Mouse (Mus musculus) limb, embryonic 11.5 days (tissue): ENCODE results near the gene Gpr62. TPM values are rescaled to one million over a fixed set of nuclear protein-coding genes. Genes with fewer than 3 reads are reported as not detected.

Source experiments
- ATAC-seq: fragments of 200-750 bp; cut with Nextera tagmentation; 2 replicates; pipeline ENCODE4 v1.8.0; 2017; ENCODE audit warnings: low read depth; ENCODE audit not compliant: insufficient number of reproducible peaks, low FRiP score, low TSS enrichment
- DNase-seq: peaks from one replicate; pipeline ENCODE4 v3.0.0-alpha.2; 2015; ENCODE audit warnings: low spot score
- H3K27ac ChIP-seq: fragments of 300-500 bp; sonication (generic); replicated peaks from 2 replicates; pipeline ENCODE4 v1.5.1; 2014; ENCODE audit warnings: low read depth, mild to moderate bottlenecking, low read length
- H3K27me3 ChIP-seq: fragments of 300-500 bp; sonication (generic); 2 replicates; pipeline ENCODE4 v1.6.1; 2014; ENCODE audit warnings: mild to moderate bottlenecking, low read length, mixed read lengths; ENCODE audit not compliant: control insufficient read depth, insufficient read depth
- H3K36me3 ChIP-seq: fragments of 300-500 bp; sonication (generic); 2 replicates; pipeline ENCODE4 v1.6.1; 2014; ENCODE audit warnings: mild to moderate bottlenecking, low read length, moderate library complexity, mixed read lengths; ENCODE audit not compliant: control insufficient read depth, insufficient read depth
- H3K4me1 ChIP-seq: fragments of 300-500 bp; sonication (generic); 2 replicates; pipeline ENCODE4 v1.6.1; 2014; ENCODE audit warnings: low read length, mixed read lengths; ENCODE audit not compliant: control insufficient read depth, insufficient read depth
- H3K4me2 ChIP-seq: fragments of 300-500 bp; sonication (generic); 2 replicates; pipeline ENCODE4 v1.6.1; 2014; ENCODE audit warnings: low read depth, mild to moderate bottlenecking, moderate library complexity; ENCODE audit not compliant: severe bottlenecking
- H3K4me3 ChIP-seq: fragments of 300-500 bp; sonication (generic); 2 replicates; pipeline ENCODE4 v1.5.1; 2014; ENCODE audit warnings: low read depth, low read length
- H3K9ac ChIP-seq: fragments of 300-500 bp; sonication (generic); 2 replicates; pipeline ENCODE4 v1.6.1; 2014; ENCODE audit warnings: mild to moderate bottlenecking, low read length
- H3K9me3 ChIP-seq: fragments of 300-500 bp; sonication (generic); 2 replicates; pipeline ENCODE4 v1.6.1; 2016; ENCODE audit warnings: low read length; ENCODE audit not compliant: control insufficient read depth
- WGBS: fragments of 180-500 bp; shearing (Covaris S2); extraction: QIAGEN DNeasy Blood & Tissue Kit; methylation state at CpG from one replicate; pipeline ENCODE4 v1.1.7; 2014; 5-methylcytosine and 5-hydroxymethylcytosine counted together
- polyA plus RNA-seq: library from polyadenylated mRNA; unstranded; fragments of >200 nt; fragmentation: Nextera tagmentation; extraction: Ambion mirVana; gene quantifications from 2 replicates; pipeline ENCODE4 v1.2.1, GENCODE M21; 2014

The Gpr62 gene
- polyA plus RNA-seq, 1 experiment from 2014 or later: 0.24 TPM

DNA sequence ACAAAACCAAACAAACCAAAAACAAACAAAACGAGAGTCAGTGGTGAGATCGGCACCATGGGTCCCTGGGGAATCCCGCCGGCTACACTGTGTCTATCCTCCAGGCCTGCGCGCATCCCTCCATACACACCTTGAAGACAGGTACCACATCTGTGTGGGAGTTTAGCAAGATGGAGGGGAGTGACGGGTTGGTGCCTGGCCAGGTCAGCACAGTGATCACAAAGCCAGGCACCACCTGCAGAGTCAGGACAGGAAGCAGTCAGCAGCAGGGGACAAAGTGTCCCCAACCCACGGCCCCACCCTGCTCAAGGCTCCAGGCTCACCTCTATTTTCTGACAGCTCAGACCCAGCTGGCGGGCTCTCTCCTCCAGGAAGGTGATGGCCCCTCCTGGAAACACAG lies 29.2 kb downstream of the Gpr62 start:
- no peaks in the 10 kb centered on the region for H3K27me3 ChIP-seq
- H3K9me3 ChIP-seq: no peaks in the 10 kb centered on the region
- H3K4me3 ChIP-seq: no peak overlapping the region
- DNase-seq: no peak
- WGBS: 80% methylated on average over 9 of the region's 9 CpGs
- no peak for ATAC-seq
- H3K27ac ChIP-seq: no peak overlapping the region
- no peak overlapping the region for H3K9ac ChIP-seq
- H3K36me3 ChIP-seq: peaks cover 18% of the 10 kb centered on the region; the same call in 1 of the 2 replicates
- H3K4me2 ChIP-seq: no peak overlapping the region; the same call in 1 of the 2 replicates
- peaks cover 9% of the 10 kb centered on the region for H3K4me1 ChIP-seq

DNA sequence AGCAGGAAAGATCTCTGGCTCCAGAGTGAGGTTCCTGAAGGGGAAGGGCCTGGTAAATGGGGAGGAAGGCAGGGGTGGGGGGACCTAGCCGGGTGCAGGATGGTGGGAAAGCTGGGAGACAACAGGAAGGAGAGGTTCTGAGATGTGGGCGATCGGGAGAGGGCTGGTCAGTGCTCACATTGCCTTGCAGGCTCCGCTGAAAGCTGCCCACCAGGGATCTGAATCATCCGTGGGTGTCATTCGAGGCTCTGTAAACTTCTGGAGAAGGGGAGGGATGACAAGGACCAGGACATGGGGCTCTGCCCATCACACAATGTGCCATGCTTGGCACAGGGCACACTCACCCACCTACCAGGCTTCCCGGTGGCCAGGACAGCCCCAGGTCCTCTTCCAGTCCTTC lies 32.3 kb downstream of the Gpr62 start:
- no peak for DNase-seq
- ATAC-seq: no peak
- 82% methylated on average over 7 of the region's 7 CpGs for WGBS
- Histone ChIP-seq H3K27me3 (no peaks in the 10 kb centered on the region), H3K4me2 (no peak overlapping the region), H3K9me3 (no peaks in the 10 kb centered on the region), H3K27ac (no peak overlapping the region), H3K36me3 (peaks cover 25% of the 10 kb centered on the region), H3K4me3 (no peak overlapping the region), H3K9ac (no peak overlapping the region), H3K4me1 (peaks cover 16% of the 10 kb centered on the region)

DNA sequence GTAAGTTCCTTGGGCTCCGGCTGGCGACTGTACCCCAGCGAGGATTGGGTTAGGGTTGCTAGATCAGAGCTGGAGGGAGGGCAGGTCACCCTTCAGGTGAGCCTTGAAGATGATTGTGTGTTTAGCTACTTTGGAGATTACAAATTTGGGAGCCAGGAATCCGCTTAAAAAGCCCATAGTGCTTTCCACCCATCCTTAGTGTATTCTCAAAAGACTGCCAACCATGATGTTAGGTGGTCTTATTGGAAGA lies 35.8 kb downstream of the Gpr62 start:
- peak overlapping the region; percentile 80 for H3K4me2 ChIP-seq
- H3K9ac ChIP-seq: peak overlapping the region; percentile 98
- H3K4me3 ChIP-seq: peak overlapping the region; percentile 92
- peaks cover 20% of the 10 kb centered on the region for H3K36me3 ChIP-seq
- 3% methylated on average over 4 of the region's 4 CpGs for WGBS
- peaks cover 10% of the 10 kb centered on the region; the same call in 1 of the 2 replicates for H3K4me1 ChIP-seq
- H3K27me3 ChIP-seq: no peaks in the 10 kb centered on the region
- ATAC-seq: no peak
- H3K27ac ChIP-seq: peak overlapping the region; percentile 95
- no peaks in the 10 kb centered on the region for H3K9me3 ChIP-seq
- no peak for DNase-seq

DNA sequence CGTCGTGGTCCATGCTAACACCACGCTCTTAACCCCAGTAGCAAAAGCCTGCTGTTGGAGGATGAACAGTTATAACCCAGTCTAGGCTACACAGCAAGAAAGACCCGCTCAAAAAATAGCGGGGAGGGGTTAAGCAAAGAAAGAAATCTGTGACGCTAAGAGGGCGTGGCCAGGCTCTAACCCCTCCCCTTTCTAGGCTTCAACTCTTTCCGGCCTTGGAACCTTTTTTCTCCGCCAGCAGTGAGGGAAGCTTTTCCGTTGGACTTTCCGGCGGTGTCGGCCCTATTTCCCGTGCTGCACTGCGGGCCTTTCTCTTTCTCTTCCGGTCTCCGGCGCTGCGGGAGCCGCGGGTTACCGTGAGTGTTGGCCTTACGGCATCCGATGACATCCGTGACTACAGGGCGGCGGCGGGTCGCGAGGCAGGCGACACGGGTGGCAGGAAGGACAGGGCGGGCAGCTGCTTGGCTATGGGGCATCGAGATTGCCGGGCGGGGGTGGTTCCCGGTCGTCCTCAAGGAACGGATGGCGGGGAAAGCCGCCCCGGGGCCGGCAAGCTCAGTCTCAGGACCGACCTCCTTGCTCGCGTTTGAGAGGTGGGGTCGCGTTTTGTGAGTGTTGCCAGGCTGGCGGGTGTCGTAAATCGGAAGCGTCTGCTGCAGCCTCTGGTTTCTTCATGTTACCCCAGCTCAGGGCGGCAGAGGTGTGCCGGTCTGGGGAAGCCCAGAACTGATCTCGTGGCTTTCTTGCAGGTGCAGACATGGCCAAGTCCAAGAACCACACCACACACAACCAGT lies 36.3 kb downstream of the Gpr62 start, which contains the start of gene Rpl29:
Rpl29 (plus strand) TSS at position 234 of the 794 bp plus-strand sequence.
- peak; percentile 88 for ATAC-seq
- peak within 1 kb of the TSS; percentile 92 for H3K4me3 ChIP-seq
- DNase-seq: peak; percentile 97
- H3K36me3 ChIP-seq: peaks cover 19% of the 10 kb centered on the region
- WGBS: under 1% methylated on average over 55 of the region's 55 CpGs
- peak within 1 kb of the TSS; percentile 98 for H3K9ac ChIP-seq
- H3K4me1 ChIP-seq: peaks cover 10% of the 10 kb centered on the region; the same call in 1 of the 2 replicates
- H3K9me3 ChIP-seq: no peaks in the 10 kb centered on the region
- no peaks in the 10 kb centered on the region for H3K27me3 ChIP-seq
- H3K27ac ChIP-seq: peak within 1 kb of the TSS; percentile 95
- peak within 1 kb of the TSS; percentile 80 for H3K4me2 ChIP-seq

DNA sequence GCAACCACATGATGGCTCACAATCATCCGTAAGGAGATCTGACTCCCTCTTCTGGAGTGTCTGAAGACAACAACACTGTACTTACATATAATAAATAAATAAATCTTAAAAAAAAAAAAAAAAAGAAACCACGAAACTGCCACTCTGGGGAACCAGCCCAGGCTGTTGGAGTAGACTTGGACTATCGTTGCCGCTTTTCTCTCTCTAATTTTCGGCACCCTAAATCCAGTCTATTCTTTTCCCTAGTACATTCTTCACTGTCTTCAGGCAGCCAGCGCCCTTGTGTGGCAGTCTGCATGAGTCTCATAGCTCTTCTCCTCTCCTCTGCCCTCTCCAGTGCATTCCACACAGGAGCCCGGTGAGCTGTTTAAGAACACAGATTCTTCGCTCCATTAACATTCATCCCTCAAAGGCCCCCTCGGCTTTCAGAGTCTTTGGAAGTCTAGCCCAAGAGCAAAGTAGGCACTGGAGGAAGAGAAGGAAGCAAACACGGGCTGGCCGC lies 37.0 kb downstream of the Gpr62 start:
- H3K4me2 ChIP-seq: peak overlapping the region; percentile 55
- H3K4me3 ChIP-seq: peak overlapping the region; percentile 92
- H3K4me1 ChIP-seq: peaks cover 10% of the 10 kb centered on the region; the same call in 1 of the 2 replicates
- no peaks in the 10 kb centered on the region for H3K27me3 ChIP-seq
- WGBS: 21% methylated on average over 11 of the region's 11 CpGs
- peak overlapping the region; percentile 73 for H3K9ac ChIP-seq
- no peaks in the 10 kb centered on the region for H3K9me3 ChIP-seq
- H3K36me3 ChIP-seq: peaks cover 19% of the 10 kb centered on the region
- DNase-seq: no peak
- peak overlapping the region; percentile 89 for H3K27ac ChIP-seq
- peak; percentile 58 for ATAC-seq

DNA sequence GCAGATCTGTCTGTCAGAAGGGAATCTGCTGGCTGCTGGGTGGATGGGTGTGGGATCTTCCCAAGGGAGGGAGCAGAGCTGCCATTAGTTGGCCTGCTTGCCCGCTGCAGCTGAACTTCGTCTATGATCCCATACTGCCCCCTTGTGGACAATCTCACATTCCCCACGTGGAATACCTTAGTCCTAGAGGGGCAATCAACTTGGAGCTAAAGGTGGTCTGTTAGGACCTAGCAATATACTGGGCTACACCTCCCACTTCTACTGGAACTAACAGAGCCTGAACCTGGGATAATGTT lies 43.9 kb downstream of the Gpr62 start:
- H3K27ac ChIP-seq: no peak overlapping the region
- H3K9ac ChIP-seq: no peak overlapping the region
- H3K4me2 ChIP-seq: peak overlapping the region; percentile 21
- peaks cover 32% of the 10 kb centered on the region for H3K4me1 ChIP-seq
- WGBS: 0% methylated on average over 3 of the region's 3 CpGs
- peak; percentile 73 for ATAC-seq
- H3K9me3 ChIP-seq: no peaks in the 10 kb centered on the region
- peak; percentile 93 for DNase-seq
- H3K27me3 ChIP-seq: no peaks in the 10 kb centered on the region
- H3K36me3 ChIP-seq: no peaks in the 10 kb centered on the region
- no peak overlapping the region for H3K4me3 ChIP-seq

DNA sequence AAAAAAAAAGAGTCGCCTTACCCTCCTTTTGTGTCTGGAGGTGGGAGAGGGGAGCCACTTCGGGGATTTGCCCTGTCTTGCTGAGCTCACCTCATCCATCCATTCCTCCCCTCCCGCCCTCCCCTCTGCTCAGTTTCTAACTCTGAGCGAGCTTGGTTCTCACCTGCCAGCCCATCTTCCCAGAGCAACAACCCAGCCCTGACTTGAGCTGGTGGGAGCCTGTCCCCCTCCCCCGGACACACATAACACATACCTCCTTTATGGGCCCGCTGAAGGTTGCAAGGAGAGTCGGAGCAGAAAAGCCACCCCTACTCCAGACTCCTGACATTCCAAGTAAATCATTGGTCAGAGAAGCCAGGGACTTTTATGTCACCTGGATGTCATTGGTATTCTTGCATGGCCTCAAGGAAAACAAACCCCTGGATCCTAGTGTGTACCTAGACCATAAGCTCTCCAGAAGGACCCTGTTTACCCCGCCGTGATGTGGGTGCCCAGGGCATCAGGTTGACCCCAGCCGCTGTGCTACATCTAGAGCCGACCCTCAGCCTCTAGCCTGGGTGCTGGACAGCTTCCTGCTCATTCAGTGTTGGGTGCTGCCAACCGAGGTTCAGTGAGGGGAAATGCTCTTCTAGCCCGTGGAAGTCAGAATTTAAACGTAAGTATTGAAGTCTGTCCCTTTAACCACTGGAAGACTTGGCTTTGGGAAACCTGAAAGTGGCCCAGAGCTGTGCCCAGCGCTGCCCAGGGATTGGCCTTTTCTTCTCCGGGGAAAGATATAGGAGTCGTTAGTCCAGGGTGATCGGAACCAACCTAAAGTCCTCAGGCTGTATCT lies 44.5 kb downstream of the Gpr62 start:
- Histone ChIP-seq H3K27ac (peak overlapping the region; percentile 59; the same call in 1 of the 2 replicates), H3K36me3 (no peaks in the 10 kb centered on the region), H3K4me3 (no peak overlapping the region), H3K4me1 (peaks cover 32% of the 10 kb centered on the region), H3K9me3 (no peaks in the 10 kb centered on the region), H3K4me2 (peak overlapping the region; percentile 21), H3K9ac (no peak overlapping the region; the same call in 1 of the 2 replicates), H3K27me3 (no peaks in the 10 kb centered on the region)
- peak; percentile 46 for DNase-seq
- 8% methylated on average over 17 of the region's 18 CpGs for WGBS
- peak; percentile 24; the same call in 1 of the 2 replicates for ATAC-seq

DNA sequence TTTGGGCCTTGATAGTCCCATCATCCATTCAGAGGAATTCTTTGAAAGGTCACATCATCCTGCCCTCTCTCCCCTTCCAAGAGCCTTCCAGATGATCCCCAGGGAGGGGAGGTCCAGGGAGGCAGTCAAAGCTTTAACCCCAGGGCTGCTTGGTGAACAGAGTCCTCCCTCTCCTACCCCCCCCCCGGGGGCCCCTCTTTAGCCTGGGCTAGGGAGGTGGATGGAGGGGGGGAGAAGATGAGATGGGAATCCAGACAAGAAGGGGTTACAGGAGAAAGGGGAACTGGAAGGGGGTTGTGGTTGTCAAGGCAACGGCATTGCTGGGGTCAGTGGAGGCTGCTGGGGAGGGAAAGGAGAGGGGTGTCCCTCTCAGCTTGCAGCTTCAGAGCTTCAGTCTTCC lies 45.1 kb downstream of the Gpr62 start:
- peak; percentile 42 for DNase-seq
- H3K36me3 ChIP-seq: no peaks in the 10 kb centered on the region
- no peak overlapping the region; the same call in 1 of the 2 replicates for H3K27ac ChIP-seq
- H3K27me3 ChIP-seq: no peaks in the 10 kb centered on the region
- H3K9me3 ChIP-seq: no peaks in the 10 kb centered on the region
- H3K4me1 ChIP-seq: peaks cover 32% of the 10 kb centered on the region
- 0% methylated on average over 2 of the region's 2 CpGs for WGBS
- no peak overlapping the region for H3K4me3 ChIP-seq
- ATAC-seq: 0 out of 2 replicates have a peak, but pooled peaks have one; percentile 17
- H3K4me2 ChIP-seq: peak overlapping the region; percentile 10
- H3K9ac ChIP-seq: no peak overlapping the region; the same call in 1 of the 2 replicates
